Mouse (Mus musculus): Measurements from ENCODE around the gene Ccdc121.

Ccdc121 gene

GRCm38 (mm10) chr1:181511307-181511706, at the start of gene Ccdc121:
Gene Ccdc121 (minus strand): TSS chr1:181511451.
- in situ Hi-C loops (cut with MboI) = no loop called here

DNA sequence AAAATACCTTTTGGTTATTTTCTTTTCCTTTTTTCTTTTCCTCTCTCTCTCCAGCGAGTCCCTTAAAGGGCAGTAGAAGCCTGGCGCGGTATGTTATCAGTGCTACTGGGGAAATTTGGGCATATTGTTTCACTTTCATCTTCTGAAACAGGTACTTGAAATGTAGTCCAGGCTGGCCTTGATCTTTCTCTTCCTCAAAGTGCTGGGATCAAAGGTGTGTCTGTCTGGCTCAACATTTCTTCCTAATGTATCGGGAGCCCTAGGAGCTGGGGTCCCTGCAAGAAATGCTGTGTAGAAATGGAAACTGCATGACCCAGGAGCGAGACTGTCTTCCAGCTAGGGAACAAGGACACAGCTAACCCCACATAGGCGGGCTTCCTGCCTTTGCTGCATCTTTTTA, 49.1 kb upstream of the Ccdc121 start:
- in situ Hi-C loops (cut with MboI) = no loop called here

DNA sequence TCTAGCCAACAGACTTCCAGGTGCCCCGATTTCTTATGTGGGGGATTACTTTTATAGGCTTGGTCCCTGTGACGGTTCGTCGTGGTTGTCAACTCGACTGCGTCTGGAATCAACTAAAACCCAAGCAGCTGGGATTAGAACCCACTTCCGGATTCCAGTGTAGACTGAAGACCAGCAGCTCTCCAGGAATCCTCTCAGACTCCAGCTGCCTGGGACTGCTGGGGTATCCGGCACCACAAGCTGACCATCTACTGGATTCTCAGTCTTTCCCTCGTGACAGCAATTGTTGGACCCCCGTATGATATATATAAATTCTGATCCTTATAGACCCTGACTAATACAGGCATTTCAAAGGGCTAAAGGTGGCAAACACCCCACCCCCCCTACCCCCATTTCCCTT, 48.4 kb upstream of the Ccdc121 start:
- in situ Hi-C loops (cut with MboI) = no loop called here

- in situ Hi-C loops (cut with MboI) = no loop called here
These were observed 44.2 kb upstream of the Ccdc121 start for GRCm38 (mm10) chr1:181555475-181555874.

DNA sequence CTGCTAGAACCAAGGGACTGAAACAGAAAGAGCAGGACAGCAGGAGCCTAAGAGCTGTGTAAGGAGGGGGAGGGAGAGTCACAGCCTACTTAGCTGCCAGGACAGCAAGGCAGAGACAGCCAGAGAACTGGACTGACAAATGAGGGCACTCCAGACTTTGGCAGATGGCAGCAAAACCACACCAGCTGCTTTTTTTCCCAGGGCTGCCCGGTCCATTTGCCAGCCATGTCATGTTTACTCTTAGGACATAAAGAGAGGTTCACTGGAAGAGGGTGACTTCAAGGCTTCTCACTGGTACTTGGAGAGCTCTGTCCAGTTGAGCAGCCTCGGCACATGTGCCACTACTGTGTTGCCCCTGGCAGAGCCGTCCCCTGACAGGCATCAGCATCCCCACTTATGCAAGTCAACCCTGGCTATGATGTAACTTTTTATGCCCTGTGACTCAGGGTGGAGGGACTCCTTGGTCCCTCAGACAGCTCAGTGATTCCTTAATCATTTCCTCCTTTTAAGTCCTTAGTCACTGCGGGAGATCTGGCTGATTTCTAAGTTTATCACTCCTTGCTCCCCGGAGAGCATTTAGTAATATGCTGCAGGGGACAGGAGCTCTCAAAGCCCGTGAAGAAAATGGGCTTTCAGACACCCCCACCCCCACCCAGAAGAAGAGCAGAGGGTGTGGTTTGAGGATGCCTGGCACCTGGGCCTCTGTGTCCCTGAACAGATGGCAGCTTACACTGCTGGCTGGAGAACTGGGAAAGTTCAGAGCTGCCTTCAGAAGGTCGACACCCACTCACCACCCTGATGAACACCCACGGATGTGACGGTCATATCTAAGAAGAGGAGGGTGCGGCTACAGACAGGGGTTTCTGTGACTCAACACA, 41.5 kb upstream of the Ccdc121 start:
- in situ Hi-C loops (cut with MboI) = no loop called here

- in situ Hi-C loops (cut with MboI) = no loop called here
These were observed 39.6 kb upstream of the Ccdc121 start for GRCm38 (mm10) chr1:181550826-181551225.

- in situ Hi-C loops (cut with MboI) = no loop called here
These were observed 38.7 kb upstream of the Ccdc121 start for GRCm38 (mm10) chr1:181549987-181550386.

DNA sequence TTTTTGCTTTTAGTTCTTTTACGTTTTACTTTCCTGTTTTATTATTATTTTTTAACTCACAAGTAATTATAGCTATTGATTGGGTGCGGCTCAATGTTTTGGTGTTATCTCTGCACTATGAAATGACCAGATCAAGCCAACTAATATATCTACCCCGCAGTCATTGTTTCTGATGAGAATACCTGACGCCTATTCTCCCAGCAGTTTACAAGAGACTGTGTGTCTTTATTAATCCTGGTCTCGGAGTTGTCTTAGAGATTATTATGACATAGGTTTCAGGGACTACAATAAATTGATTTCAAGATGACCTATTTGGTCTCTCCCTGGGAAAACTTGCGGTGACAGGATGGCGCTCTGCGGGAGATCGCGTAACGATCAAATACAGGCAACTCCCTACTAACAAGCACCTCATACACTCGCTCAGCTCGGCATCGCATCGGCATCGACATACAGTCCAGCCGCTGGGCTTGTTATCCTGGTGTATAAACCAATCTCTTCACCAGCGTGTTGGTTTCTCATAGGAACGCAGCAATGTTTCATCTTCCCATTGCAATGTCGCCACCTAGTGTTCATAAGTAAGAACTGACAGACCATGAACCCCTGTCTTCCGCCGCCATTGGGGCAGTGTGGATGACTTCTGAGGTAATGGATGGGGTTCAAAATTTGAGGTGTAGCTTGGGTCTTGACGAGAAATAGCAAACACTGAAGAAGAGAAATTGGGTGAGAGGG, 34.0 kb upstream of the Ccdc121 start:
- in situ Hi-C loops (cut with MboI) = no loop called here

- in situ Hi-C loops (cut with MboI) = no loop called here
These were observed 32.6 kb upstream of the Ccdc121 start for GRCm38 (mm10) chr1:181543711-181544383.

- in situ Hi-C loops (cut with MboI) = no loop called here
These were observed 28.9 kb upstream of the Ccdc121 start for GRCm38 (mm10) chr1:181539846-181540769.

DNA sequence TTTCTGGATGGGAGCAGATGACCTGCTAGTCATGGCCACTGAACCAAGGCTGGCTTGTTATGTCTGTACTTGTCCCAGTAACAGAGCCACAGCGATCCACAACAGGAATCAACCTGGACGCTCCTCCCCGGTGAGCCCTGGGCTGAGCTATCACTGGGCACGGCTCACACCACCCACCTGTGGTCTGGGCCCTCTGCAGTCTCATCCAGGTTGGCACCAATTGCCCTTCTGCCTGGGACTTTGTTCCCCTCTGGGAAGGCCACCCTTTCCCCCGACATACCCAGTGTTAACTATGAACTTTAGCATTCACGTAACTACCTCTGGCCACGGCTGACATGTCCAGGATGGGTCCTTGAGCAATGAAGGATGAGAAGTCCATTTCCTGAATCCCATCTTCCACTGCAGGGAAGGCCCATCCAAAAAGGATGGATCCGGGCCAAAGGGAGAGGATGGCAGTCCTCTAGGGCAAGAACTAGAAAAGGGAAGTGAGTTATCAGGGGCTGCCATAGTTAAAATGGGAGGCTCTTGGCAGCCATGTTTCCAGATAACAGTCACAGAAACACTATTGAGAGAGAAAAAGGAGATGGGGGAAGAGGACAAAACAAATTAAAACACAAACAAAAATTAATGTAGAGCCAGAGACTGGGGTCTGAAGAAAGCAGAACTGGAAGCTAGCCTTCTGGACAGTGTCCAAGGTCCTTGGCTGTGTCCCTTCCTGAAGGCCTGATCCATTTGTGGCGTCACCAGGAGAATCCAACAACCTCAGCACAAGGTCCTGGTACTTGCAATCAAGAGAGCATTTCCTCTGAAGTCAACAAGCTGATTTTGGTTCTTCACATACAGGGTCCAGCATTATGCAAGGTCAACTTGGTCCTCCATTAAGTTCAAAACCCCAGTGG, 26.6 kb upstream of the Ccdc121 start:
- in situ Hi-C loops (cut with MboI) = no loop called here

GRCm38 (mm10) chr1:181535165-181535873, 24.1 kb upstream of the Ccdc121 start:
- in situ Hi-C loops (cut with MboI) = no loop called here

DNA sequence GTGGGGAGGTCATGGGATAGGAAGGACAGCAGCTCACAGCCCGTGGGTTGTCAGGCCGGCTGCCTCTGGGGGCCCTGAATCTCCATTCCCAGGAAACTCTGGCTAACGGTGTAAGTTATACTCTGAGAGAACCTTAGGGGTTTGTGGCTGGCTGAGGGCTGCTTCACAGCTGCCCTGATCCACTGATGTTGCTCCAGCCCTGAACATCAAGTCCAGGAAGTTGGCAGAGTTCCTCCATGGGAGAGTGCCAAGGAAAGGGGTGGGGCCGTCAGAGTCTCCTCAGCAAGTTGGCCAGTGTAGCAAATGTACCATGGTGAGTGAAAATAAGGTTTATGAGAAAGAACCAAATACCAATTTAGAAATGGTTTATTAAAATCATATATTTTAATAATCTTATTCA, 18.1 kb upstream of the Ccdc121 start:
- in situ Hi-C loops (cut with MboI) = no loop called here

GRCm38 (mm10) chr1:181525996-181526395, 14.7 kb upstream of the Ccdc121 start:
- in situ Hi-C loops (cut with MboI) = no loop called here

DNA sequence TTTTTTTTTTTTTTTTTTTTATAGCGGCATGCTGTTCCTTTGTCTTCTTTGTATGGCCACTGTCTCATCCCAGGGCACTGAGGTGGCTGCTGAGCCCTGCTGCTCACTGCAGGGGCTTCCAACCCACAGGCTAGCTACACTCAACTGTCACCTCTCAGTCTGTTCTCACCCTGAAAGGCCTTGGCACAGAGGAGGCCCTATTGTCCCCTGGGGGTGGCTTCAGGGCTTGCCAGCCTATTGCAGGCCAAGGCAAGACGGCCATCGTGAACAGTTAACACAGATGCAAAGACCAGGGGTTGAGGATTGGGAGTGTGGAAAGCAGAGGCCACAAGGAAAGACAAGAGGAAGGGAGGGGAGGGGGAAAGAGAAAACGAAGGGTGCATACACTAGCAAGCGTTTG, 12.6 kb upstream of the Ccdc121 start:
- in situ Hi-C loops (cut with MboI) = no loop called here

- in situ Hi-C loops (cut with MboI) = no loop called here
These were observed 10.3 kb upstream of the Ccdc121 start for GRCm38 (mm10) chr1:181521401-181522091.

DNA sequence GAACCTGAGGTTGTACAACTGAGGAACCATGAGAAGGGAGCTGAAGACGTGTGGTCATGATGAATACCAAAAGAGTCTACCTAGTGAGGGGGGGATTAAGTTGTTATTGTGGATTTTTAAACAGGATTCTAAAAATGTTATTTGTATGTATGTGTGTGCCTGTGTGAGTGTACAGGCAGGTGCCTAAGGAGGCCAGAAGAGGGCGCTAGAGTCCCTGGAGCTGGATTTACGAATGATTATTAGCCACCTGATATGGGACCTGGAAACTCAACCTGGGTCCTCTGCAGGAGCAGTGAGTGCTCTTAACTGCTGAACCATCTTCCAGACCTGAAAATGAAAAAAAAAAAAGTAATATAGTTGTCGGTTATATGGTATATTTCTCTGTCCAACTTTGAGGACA, 7.9 kb upstream of the Ccdc121 start:
- in situ Hi-C loops (cut with MboI) = no loop called here

GRCm38 (mm10) chr1:181518046-181518445, 6.8 kb upstream of the Ccdc121 start:
- in situ Hi-C loops (cut with MboI) = no loop called here

GRCm38 (mm10) chr1:181512430-181513129, 1.3 kb upstream of the Ccdc121 start:
- in situ Hi-C loops (cut with MboI) = no loop called here

Measured in mature B cell (primary cell).